Mouse (Mus musculus) T-helper 2 cell (primary cell): Measurements from ENCODE around the gene Dupd1.

Experiments
- in situ Hi-C: fragments of 300-600 bp; cut with MboI, MseI; formaldehyde crosslinking; loops from one replicate; pipeline ENCODE4 v1.15.1; 2025; ENCODE audit warnings: high pct_unique_total_duplicates

The Dupd1 gene

DNA sequence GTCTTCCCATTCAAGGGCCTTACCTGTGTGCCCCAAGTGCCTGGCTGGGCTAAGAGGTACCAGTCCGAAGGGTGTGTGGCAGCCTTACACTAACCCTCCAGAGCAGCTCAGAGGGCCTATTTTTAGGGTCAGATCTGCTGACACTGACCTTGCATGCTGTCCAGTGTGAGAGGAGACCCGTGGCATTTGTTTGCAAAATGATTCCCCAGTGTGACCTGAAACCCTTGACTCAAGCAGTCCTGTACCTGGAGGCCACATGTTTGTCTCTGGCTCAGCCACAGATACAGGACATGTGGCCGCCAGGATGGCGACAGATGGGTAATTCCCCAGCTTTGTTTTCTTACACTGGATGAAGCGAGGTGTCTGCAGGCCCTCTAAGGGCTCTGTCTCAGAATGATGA is at the start of gene Dupd1:
Gene Dupd1, minus strand, starts transcription at position 91 of the 400 bp plus-strand sequence.
- in situ Hi-C loops = no loop called here

DNA sequence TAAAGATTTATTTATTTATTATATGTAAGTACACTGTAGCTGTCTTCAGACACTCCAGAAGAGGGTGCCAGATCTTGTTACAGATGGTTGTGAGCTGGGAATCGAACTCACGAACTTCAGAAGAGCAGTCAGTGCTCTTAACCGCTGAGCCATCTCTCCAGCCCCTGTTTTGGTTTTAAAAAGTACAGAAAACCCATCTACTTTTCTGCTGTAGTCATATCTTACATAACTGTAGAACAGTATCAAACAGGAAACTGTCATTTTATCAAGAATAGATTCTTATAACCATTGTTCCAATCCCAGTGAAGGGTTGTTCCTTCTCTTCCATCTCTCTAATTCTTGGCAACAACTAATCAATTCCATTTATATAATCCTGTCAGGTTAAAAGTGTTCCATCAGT is 49.4 kb upstream of the Dupd1 start:
- in situ Hi-C loops = no loop called here

DNA sequence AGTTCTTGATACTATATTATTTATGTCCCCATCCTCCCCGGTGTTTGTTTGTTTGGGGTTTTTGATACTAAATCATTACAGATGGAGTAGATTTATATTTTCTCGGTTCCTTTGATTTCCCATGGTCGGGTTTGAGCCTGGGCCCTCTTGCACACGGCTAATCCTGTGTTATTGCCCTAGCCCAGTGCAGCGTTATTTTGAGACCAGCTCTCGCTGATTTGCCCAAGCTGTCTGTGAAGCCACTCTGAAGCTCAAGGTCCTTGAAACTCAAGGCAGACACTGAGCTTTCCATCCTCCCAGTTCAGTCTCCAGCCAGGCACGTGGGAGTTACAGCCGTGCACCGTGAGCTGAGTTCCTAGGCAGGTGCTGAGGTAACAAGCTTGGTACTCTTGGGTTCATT is 47.2 kb upstream of the Dupd1 start:
- in situ Hi-C loops = no loop called here

DNA sequence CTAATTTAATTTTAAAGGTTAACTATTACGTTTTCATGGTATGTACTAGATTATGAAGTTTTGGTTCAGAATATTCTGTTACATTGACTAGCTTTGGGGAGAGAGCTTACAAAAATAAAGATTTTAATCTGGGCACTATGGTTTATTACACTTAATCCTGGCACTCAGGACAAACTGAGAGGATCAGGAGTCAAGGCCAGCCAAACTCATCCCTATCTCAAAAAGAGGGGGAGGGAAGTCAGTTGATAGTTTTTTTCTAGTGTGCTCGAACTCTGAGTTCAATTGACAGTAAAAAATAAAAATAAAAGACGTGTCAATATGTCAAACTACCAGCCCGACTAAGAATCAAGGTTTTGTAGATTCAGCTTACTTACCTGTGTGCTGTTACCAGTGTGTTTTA is 39.0 kb upstream of the Dupd1 start:
- in situ Hi-C loops = no loop called here

DNA sequence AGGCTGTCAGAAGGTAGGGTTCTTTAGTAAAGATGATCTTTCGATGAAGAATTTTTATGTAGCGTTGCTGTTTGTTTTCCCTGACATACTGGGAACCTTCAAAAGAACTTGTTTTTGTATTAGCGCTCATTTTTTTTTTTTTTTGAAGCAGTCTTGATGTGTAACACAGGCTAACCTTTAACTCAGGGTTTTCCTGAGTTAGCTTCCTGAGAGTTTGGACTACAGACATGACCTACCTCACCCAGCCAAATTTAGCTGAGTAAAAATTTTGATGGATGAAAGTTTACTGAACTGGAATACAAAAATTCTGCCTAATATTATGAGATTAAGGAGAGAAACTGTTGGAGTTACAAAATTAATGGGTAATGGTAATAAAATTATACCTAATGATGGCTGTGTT is 38.0 kb upstream of the Dupd1 start:
- in situ Hi-C loops = no loop called here

DNA sequence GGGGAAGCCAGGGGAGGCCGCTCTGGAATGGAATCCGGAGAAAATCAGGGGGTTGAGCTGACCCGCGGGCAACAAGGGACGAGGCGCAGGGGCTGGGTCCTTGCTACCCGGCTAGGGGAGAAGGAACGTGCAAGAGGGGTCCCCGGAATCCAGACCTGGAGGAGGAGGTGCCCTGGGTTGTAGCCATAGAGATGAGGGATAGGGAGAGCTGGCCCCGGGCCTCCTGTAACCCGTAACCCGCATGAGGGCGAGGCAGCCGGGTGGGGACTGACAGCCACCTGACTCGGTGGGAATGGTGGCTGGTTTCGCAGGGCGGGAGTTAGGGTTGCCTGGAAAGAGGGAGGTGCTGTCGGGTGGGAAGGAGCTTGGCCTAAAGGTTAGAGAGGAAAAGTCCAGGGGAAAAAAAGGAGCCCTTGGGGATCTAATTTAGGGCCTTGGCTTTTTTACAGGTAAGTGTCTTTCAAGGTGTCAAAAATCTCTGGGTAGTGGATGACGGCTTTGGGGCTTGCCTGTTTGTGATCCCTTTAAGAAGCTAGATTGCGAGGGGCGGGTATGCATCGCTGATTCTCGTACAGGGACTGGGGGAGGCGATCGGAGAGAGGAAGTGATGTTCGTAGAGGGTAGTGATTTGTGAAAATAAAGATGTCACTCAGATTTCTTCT is 36.6 kb upstream of the Dupd1 start, which contains the start of gene Dusp13:
Gene Dusp13, minus strand, starts transcription at position 301 of the 662 bp plus-strand sequence.
- in situ Hi-C loops = no loop called here

DNA sequence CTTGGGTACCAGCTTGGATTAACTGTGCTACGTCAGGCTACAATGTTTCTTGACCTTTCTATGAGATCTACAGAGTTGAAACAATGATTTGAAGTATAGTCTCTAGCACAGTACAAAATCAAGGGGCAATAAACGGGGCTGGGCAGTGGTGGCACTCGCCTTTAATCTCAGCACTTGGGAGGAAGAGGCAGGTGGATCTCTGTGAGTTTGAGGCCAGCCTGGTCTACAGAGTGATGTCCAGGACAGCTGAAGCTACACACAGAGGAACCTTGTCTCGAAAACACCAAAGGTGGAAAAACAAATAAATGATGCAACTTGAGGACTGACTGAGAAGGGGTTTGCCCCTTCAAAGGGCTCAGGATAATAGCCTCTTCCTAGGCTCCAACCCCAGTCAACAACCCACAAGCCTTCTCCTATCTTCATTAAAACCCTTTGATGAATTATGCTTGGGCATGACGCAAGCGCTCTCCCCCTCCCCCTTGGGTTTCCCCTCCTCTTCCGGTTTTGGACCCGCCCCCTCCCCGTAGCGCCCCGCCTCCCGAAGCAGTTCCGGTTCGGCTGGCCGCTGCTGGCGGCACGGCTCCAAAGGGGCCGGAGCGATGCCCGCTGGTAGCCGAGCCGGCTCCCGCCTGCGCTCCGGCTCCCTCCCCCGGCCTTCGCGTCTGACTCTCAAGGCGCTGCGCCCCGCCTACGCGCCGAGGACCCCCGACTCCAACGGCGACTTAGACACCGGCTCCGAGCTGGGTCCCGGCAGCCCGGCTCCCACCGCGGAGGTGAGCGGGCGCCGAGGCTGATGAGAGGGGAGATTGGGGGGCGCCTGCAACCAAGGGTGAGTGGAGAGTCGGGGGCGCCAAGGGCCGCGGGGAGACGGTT is 35.9 kb upstream of the Dupd1 start, which contains the start of gene Samd8:
Gene Samd8, plus strand, starts transcription at position 524 of the 873 bp plus-strand sequence.
- in situ Hi-C loops = no loop called here

DNA sequence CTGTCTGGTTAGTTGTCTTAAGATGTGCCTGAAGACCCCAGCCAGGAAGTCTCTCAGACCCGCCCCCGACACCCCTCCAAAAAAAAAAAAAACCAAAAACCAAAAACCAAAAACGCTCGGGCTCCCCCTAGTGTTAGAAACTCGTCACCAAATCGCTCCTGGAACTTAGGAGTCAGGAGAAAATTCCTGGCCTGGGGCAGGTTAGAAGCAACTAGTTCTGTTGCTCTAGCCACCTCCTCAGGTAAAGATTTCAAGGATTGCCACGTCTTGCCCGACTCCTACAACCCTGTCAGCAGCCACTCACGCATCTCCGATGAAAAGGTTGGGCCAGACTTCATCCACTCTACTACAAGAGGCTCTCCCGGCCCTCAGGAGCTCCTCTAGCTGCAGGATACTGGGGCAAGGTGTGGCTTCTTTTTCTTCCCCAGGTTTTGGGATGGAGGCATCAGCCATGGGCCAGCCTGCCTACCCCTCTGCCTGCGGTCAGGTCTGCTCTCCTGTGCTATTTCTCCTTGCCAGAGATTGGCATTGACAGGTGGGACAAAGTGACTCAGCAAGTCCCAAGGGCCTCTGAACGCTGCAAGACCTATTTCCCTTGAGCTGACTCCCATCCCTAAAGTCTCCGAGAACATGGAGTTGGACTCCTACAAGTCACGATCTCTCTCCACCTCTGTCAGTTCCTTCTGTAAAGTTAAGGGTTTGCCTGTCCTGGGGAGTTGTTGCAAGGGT is 33.9 kb upstream of the Dupd1 start:
- in situ Hi-C loops = loop anchor here (5.0 kb wide), 1 partner anchor 251 kb away; no protein-coding TSS in a partner anchor

DNA sequence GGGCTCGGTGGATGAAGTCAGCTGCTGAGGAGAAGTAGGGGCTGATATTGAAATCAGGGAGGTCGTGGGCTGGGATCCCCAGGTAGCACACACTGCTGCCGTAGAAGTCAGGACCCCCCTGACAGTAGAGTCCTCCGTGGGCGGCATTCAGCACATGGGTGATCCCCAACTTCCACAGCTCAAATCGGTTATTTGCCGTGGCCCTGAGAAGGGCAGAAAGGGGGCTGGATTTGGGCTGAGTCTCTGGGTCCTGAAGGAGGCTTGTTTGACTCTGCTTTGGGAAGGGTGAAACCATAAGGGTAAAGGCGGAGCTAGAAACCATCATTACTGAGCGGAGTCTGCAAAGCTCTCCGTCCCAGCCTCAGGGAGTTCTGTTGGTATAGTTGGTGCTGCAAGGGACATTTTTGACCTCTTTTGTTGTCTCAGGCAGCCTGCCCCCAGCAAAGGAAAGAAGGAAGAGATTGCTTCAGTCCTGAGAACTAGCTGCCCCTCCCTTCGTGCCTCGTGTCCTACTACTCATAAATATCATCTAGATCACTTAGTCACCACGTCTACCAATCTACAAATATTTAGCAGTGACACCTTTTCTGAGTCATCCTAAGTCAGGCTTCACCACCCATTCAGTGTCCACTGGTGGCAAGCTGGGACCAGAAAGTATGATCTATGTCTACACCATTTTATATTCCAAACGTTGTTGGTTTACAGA is 33.2 kb upstream of the Dupd1 start:
- in situ Hi-C loops = loop anchor here (5.0 kb wide), 1 partner anchor 250 kb away; no protein-coding TSS in a partner anchor

DNA sequence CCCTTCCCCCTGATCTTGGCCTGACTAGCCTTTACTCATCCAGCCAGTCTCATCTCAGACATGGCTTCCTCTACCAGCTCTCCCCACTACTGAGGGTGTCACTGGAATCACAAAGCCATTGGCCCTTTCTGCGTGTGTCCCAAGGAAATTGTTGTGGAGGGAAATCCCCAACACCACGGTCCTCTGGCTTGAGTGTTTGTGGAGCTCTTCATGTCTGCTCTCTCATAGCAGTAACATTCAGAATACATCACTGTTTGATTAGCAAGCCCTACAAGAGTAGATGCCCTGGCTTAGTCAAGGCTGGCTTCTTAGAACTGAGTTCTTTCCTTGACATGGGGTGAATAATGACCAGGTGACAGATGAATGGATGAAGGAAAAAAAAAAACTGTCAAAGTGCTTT is 32.5 kb upstream of the Dupd1 start:
- in situ Hi-C loops = loop anchor here (5.0 kb wide), 1 partner anchor 250 kb away; no protein-coding TSS in a partner anchor

DNA sequence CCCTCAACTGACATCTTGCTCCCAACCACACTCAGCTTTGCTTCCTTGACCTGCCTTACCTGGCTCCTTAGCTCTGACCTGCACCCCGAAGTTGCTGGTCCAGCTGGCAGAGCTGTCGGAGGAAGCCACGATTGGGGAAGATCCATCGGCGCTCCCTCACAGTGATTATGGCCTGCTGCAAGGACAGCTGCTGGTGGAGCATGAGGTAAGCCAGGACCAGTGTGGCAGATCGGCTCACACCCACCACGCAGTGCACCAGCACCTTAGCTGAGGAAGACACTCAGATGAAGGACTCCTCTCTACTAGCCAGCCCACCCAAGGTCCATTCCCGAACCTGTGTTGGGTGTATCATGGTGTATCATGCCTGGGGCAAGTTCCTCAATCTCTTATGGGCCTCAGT is 31.9 kb upstream of the Dupd1 start:
- in situ Hi-C loops = loop anchor here (5.0 kb wide), 1 partner anchor 249 kb away; no protein-coding TSS in a partner anchor

DNA sequence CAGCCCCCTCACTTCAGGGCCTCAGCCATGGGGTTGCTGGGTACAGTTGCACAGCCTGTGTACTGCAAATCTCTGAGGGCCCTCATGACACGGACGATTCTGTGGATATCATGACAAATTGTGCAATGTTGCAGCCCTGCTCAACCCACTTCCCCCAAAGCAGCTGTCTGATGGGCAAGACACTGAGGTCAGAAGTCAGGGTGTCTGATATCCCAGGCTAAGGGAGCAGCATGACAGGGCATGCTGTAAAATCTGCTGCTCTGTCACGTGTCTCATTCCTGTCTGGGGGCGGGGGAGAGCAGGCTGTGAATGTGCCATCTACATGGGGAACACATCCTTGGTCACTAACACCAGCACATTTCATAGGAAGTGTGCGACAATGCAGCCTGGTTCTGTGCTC is 30.8 kb upstream of the Dupd1 start:
- in situ Hi-C loops = loop anchor here (5.0 kb wide), 1 partner anchor 248 kb away; no protein-coding TSS in a partner anchor

DNA sequence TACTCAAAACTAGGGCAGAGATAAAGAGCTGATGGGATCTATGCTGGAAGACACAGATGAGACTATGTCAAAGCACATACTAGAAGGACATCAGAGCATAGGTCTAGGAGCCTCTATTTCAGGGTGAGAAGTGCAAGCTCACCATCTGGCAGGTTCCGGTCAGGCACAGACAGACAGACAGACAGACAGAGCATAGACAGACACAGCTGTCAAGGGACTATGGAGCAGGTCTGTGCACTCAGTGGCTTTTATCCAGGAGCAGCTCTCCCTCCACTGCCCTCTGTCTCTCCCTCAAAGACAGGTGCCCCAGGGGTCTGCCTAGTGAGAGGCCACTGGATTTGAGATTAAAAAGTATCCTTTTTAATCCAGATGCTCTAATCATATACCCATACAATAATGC is 29.8 kb upstream of the Dupd1 start:
- in situ Hi-C loops = no loop called here

DNA sequence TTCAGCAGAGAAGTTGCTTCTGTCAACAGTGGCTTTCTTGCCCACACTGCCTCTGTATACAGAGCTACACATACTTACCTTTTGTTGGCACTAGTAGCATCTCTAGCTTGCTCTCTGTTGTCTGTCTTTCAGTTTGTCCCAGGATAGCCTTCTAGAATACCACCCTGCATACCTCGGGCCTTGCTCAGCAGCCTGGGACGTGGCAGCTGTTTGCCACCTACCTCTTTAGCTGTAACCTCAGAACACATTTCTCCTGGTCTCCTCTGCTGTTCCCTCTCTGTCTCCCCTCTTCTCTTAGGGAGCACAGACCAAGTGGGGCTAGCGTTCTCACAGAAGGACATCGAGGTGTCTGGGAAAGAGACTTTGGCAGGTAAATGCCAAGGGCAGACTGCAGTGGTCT is 28.1 kb upstream of the Dupd1 start:
- in situ Hi-C loops = no loop called here

DNA sequence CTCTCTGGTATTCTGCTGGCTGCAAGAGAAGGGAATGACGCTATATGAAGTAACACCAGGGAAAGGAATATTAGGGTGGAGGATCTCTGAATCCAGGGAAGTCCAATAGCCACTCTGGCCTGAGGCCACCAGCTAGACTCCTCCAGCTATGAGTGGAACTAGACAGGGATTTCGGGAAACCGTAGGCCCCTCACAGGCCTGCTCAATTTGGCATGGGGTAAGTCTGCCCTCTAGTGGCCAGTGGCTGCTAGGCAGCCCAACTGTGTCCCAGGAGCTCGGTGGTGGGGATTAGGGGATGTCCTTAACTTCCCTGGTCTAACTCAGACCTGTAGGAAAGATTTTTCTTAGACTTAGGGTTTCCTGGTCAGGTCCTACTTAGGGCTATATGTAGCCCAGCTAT is 27.4 kb upstream of the Dupd1 start:
- in situ Hi-C loops = no loop called here

DNA sequence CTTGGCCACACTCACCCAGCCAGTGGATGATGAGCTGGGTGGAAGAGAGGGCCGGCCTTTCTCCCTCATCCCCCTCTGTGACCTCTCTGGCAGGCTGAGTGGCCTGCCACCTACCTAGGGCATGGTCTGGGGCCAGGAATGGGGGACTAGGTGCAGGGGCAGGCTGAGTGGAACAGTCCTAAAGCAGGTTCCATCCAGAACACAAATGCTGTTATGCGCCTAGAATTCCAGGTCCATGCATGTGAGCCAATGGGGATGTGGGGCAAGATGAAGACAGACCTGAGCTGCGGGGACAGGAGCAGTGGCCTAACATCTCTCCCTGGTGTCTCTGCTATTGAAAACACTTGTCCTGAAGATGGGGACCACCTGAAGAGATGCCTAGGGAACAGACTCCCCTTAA is 26.9 kb upstream of the Dupd1 start:
- in situ Hi-C loops = no loop called here

DNA sequence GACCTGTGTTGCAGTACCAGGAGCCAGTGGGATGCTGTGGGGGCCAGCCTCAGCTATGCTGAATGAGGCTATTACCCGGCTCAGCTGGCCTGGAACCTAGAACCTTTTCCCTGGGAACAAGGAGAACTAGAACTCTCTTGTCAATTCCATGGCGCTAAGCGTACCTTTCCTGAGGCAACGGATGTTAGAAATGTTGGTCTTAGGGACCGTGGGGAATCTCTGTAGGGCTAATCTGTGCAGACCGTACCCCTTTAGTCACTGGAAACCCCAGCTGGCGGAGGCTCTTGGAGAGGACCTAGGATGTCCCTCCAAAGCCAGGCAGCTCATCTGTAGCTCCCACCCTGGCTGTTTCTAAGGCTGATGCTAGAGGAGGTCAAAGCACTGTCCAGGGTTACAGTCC is 26.0 kb upstream of the Dupd1 start:
- in situ Hi-C loops = no loop called here

DNA sequence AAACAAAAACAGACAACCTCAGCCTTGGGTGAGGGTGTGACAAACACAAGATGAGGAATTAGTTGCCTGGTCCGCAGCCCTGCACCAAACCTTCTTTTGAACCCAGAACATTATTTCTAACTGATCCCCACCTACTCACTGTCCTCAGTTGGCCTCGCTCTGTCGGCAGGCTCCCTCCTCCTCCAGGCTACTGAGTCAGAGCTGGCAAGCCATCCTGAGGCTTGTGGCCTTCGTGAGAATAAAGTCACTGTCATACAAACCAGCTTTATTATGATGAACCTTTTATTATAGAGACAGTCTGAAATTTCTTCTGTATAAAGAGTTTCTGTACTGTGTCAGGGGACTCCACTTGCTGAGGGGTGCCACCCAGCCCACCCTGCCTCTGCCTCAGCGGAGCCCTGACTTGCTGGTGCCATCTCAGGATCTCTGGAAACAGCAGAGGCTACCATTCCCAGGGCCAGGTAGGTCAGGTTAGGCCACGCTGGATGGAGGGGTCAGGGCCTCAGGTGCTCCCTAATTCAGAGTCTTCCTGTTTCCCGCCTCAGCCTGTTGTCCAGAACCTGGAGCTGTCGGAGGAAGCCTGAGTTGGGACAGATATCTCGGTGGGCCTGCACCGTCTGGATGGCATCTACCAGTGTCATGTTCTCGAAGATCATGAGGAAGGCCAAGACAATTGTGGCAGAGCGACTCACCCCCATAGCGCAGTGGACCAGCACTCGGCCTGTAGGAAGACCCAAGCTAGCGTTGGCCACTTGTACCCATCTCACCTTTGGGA is 18.9 kb upstream of the Dupd1 start:
- in situ Hi-C loops = no loop called here

DNA sequence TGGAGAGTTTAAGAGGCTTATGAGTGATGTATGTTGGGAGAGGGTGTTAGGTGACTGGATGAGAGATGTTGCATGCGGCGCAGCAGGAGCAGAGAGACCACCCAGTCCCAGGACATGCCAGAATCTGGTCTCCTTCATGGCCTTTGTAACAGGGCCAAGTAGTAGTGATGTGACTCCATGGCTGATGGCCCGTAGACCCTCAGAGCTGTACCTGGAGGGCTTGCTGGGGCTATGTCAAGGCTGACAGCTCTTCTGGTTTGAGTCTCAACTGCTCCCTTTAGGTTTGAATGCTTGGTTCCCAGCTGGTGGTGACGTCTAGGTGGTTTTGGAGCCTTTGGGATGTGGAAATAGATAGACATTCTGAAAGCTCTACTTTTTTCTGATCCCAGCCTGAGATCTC is 15.6 kb upstream of the Dupd1 start:
- in situ Hi-C loops = no loop called here

DNA sequence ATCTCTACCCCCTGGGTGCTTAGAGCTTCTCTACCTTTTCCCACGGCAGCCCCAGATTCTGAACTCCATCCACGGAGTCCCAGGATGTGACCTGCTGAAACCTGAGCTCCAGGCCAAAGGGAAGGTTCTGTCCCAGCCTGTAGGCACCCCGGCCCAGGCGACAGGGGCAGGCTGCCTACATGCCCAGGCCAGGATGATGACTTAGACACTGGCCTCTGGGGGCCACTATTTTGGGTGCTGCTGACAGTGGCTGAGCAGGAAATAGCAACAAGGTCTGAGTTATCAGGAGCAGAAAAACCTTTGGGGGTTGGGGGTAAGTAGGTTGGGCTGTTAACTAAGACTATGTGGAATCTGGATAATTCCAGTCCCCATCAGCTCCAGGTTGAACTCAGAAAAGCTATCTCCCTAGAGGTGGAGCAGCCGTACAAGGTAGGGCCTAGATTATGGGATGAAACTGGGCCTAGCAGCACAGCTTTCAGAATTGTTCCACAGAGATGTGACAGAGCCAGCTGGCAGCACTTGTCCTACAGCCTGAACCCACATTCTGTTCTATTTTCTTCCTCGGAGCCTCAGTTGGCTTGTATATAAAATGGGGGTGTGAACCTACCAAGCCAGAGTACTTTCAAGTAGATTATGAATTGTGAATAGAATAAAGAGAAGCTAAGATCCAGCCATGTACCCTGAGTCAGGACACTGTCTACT is 14.8 kb upstream of the Dupd1 start:
- in situ Hi-C loops = no loop called here
